Mouse (Mus musculus) CD4-positive, CD25-positive, alpha-beta regulatory T cell, adult 2 months (primary cell): Measurements from ENCODE around the gene Hist1h4b.
"Not testable (repeated sequence)": the region's sequence is repeated elsewhere in the genome, so short reads cannot be mapped to it uniquely, and the experiment has no call there.

Experiments
- DNase-seq: peaks from one replicate; pipeline ENCODE4 v3.0.0-alpha.2; 2012; ENCODE audit warnings: low read depth, low spot score

Hist1h4b gene

GRCm38 (mm10) chr13:23756790-23757189 is at the start of gene Hist1h4b:
Hist1h4b (plus strand) TSS chr13:23757013.
- DNase-seq: peak; percentile 92

DNA sequence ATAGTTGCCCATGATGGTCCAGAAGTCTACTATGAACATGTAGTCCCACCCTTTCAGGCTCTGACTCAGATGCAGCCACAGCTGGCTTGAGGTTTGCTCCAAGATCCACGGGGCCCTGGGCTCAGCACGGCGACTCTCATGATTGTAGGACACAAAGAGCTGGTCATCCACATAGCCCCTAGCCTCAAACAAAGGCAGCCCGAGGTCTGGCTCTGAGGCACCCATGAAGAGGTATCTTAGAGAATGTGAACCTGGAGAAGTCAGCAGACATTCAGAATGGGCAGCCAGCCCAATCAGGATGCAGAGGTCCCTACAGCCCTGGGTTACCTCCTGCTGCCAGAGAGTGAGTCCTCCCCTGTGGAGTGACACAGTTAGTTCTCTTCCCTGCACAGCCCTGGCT is 48.8 kb upstream of the Hist1h4b start:
- no peak for DNase-seq

DNA sequence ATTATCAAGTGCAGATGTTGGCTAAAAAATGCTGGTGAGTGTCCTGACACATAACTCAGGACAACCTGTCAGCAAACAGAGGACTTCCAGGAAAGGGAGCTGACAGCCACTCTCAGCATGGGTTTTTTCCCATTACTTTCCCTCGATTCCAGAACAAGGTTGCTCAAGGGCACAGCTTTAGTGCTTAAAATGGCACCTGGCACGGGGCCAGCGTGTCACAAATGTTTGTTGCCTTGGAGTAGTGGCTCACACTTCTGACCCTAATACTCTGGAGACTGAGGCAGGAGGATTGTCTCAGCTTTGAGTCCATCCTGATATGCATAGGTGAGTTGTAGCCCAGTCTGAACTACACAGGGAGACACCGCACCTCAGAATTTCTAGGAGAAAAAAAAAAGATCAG is 48.2 kb upstream of the Hist1h4b start:
- DNase-seq: no peak

DNA sequence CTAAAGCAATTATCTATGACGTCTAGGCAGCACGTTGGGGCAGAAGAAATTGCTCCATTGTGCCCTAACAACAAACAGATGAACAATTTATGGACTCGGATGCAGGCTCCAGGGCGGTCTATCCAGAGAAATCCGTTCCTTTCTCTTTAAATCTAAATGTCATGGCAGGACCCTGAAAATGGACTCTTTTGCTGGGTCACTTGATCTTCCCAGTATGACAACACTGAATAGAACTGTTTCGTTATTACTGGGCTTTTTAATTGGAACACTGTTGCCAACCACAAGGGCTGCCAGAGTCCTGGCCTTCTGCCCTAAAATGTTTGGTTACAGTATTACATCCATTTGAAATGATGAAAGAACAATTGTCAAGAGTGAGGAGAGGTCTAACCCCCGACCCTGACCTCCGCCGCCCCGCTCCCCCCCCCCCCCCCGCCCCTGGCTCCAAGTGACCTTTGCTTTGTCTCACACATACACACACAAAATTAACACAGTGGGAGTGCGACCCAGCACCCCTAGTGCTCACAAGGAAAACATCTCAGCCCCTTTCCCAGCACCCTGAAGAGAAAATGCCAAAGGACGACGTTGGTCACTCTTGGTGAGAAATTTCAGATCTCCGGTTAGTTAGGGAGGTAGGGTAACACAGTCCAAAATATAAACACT is 47.0 kb upstream of the Hist1h4b start:
- DNase-seq: no peak

DNA sequence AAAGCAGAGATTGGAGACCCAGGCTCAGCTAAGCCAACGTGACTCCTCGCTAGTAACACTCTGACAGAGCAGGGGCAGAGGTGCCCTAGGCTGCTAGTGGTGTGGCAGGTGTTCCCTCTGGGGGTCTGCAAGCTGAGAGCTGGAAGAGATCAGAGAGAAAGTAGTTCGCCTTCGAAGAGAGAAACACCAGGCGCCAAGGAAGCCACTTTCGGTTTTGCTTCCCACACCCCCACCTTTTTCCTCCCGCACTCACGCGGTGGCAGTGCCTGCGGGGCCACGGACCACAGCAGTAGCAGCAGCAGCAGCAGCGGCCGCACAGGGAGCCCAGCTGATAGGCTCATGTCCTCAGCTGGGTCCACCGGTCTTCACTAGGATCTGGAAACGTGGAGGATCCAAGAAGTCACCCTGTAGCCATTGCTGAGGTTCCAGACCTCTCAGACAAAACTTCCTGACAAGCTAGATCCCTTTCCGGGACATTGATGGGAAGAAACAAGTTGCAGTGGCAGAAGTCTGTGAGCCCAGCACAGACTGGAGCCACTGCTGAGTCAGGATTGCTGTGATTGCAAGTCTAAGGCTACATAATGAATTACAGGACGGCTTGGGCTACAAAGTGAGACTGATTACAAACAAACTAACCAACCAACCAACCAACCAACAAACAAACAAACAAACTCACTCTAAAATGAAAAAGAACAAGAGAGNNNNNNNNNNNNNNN is 46.3 kb upstream of the Hist1h4b start, which contains the start of gene Hfe:
Gene Hfe, minus strand, starts transcription at position 481 of the 716 bp plus-strand sequence.
- peak; percentile 82 for DNase-seq

DNA sequence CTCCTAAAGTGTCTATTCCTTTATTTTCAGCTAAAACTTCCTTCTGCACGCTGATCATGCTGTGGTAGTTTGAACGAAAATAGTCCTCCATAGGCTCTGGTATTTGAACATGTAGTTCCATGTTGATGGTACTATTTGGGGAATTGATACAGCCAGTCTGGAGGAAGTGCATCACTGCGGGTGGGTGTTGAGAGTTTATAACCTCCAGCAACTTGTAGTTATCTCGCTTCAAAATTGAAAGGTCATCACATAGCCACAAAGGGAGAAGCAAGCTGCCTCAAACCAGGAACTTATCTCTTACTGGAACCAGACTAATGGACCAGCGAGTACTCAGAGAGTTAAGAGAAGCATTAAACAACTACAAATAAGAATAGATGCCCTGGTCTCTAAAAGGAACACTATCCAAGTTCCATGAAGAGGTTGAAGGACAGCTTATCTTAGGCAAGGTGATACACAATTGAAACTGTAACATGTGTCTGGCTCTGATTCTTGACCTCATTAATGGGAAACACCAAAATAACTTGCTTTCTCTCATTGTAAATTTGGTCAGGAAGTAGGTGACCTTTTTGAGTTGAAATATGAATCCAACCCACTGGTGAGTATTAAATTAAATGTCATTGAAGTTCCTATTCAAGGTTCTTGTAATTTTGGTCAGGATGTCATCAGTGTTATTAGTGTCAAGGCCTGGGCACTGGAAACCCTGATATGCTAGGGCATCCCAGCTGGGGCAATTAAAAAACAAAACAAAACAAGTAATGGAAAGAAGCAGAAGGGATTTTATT is 40.4 kb upstream of the Hist1h4b start:
- DNase-seq: no peak

DNA sequence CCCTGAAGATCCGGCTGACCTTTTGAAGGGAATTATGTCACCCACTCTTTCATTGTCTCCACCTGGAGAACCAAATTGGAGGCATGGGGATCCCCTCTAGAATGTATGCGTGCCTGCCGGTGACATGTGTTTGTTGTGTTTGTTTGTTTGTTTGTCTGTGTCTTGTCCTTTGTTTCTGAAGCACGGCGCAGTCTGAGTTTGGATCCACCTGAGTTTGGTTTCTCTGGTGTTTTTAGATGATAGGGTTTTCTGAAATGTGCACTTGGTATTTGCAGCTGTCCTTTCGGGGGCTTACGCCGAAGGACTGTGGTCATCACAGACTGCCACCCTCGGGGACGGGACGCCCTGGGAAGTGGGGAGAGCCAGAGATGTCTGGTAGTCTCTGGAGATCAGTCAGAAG is 39.6 kb upstream of the Hist1h4b start:
- DNase-seq: no peak

- not testable (repeated sequence) for DNase-seq
Measured at GRCm38 (mm10) chr13:23717593-23718245, 39.1 kb upstream of the Hist1h4b start.

GRCm38 (mm10) chr13:23724239-23724638 is 32.6 kb upstream of the Hist1h4b start:
- no peak for DNase-seq

DNA sequence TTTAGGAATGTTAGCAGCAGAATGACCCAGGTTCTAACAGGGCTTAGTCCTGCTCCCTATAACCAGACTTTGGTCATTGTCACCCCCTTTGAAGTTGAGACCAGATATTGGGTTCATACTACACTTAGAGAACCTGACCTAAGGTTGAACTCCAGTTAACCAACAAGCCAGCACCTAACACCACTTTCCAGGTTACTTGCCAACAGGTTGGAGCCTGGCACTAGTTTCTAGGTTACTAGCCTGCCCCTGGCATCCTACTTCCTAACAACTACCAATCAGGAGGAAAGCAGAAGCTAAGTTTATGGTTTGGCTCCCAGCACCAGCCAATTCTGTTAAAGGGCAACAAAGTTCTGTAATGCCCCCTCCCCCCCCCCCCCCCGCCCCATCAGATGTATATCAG is 31.6 kb upstream of the Hist1h4b start:
- no peak for DNase-seq

DNA sequence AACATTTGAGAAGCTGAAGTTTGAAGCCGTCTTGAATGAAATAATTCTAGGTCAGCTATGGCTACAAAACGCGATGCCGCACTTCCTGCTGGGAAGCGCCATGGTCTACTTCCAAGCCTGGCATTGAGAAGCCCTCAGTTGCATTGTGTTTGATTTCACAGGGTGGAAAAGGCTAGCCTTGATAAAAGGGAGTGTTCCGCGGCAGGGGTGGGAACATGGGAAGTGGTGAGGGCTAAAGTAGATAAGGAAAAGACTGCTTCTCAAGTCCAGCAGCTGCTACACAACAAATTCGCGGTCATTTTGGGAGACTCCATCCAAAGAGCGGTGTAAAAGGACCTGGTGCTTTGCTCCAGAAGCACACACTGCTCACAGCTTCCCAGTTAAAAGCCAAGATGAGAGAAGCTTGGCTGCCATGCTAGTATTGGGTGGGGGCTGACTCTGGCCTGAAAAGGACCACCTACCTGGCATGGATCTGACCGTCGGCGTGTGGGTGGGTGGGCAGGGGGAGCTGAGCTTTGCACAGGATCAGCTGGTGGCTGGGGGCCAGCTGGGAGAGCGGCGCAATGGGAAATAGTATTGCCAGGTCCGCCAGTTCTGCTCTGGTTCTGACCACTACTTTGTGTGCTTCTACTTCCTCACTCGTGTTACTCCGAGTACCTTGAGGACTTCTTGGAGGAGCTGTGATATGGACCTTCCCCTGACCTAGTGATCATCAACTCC is 28.2 kb upstream of the Hist1h4b start:
- no peak for DNase-seq

DNA sequence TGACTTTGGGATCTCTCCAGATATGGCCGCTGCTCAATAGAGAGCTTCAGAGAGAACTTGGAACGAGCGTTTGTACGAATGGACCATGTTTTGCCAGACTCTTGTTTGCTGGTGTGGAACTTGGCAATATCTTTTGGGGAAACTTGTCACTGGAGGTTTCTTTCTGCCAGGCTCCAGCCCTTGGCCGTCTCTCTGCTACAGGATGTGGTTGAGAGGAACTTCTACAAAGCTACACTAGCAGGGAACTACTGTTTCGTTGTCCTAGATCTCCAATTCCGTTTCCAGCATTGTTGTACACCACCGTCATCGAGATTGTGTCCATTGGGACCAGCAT is 27.7 kb upstream of the Hist1h4b start:
- no peak for DNase-seq

GRCm38 (mm10) chr13:23729706-23730105 is 27.1 kb upstream of the Hist1h4b start:
- DNase-seq: no peak

DNA sequence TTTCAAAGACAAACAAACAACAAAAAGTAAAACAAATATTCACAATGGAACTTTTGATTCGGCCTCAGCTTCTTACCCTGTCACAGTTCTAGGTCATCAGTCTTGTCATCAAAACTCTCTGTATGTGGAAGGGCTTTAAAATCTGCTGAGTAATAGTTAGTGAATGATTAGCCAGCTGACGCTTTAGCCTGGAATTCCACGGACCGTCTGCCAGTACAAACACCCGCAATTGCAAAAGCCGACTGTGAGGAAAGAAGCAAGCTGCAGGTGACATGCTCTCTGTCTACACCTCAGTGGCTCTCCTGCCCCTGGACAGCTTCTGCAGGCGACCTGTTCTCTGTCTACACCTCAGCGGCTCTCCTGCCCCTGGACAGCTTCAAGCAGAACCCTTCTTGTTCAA is 26.3 kb upstream of the Hist1h4b start:
- no peak for DNase-seq

GRCm38 (mm10) chr13:23732156-23732804 is 24.5 kb upstream of the Hist1h4b start:
- peak; percentile 77 for DNase-seq

GRCm38 (mm10) chr13:23737091-23737490 is 19.7 kb upstream of the Hist1h4b start:
- no peak for DNase-seq

- peak; percentile 35 for DNase-seq
Measured at GRCm38 (mm10) chr13:23738041-23738440, 18.8 kb upstream of the Hist1h4b start.

- DNase-seq: peak; percentile 93
Measured at GRCm38 (mm10) chr13:23738677-23739068, 18.1 kb upstream of the Hist1h4b start, which contains the start of gene Hist1h1c. Hist1h1c (plus strand) TSS chr13:23738808.

DNA sequence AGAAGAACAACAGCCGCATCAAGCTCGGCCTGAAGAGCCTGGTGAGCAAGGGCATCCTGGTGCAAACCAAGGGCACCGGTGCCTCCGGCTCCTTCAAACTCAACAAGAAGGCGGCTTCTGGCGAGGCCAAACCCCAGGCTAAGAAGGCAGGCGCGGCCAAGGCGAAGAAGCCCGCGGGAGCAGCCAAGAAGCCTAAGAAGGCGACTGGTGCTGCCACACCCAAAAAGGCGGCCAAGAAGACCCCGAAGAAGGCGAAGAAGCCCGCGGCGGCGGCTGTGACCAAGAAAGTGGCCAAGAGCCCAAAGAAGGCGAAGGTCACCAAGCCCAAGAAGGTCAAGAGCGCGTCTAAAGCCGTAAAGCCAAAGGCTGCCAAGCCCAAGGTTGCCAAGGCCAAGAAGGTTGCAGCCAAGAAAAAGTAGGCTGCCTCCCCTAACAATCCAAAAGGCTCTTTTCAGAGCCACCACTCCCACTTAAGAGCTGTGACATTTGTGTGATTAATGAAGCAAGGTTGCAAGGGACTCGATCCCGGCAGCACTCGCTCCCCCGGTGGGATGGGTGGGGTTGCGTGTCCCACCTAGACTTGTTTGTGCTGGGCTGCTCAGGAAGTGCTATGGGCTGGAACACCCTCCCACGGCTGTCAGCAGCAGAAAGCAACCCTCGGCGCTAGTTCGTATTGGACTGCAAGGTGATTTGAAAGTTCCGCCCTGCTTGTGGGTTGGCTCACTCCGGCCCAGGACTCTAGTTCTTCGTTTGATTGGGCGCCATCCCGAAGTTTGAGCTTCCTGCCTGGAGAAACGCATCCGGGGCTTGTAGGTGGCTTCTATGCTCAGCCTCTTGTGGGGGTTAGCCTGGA is 17.5 kb upstream of the Hist1h4b start:
- DNase-seq: peak; percentile 93

GRCm38 (mm10) chr13:23739922-23740252 is 16.9 kb upstream of the Hist1h4b start:
- peak; percentile 91 for DNase-seq
